Mouse (Mus musculus): ENCODE measurements around the gene Arhgap27.

GRCm38 (mm10) chr11:103373922-103374321 is 10.4 kb upstream of the Arhgap27 start:
- TF ChIP-seq EP300 (IDR thresholded peaks at IDR 0.05; ENCODE audit: insufficient read depth, low read depth, low read length): no peak
- TF ChIP-seq CTCF (IDR thresholded peaks at IDR 0.05): no peak
- TF ChIP-seq POLR2A (IDR thresholded peaks at IDR 0.05; ENCODE audit: insufficient read depth, low read depth, low read length): no peak

All from heart, adult 2 months (tissue).